Mouse (Mus musculus) lung, adult 2 months (tissue): ENCODE measurements around the gene Tcf19.

ENCODE experiments used
- CTCF ChIP-seq: fragments of 200-500 bp; IDR thresholded peaks from 2 replicates; pipeline ENCODE4 v1.5.1; 2011; ENCODE audit warnings: mild to moderate bottlenecking, low read length, control low read depth; ENCODE audit not compliant: insufficient read depth
- POLR2A ChIP-seq: fragments of 200-500 bp; IDR thresholded peaks from 2 replicates; pipeline ENCODE4 v1.6.1; 2011; ENCODE audit warnings: low read depth, mild to moderate bottlenecking, control low read depth, low read length, borderline replicate concordance; ENCODE audit errors: extremely low read depth

GRCm38 (mm10) chr17:35556812-35557211, 40.2 kb upstream of the Tcf19 start:
- TF ChIP-seq CTCF (peak; percentile 87), POLR2A (no peak)
